Mouse (Mus musculus) ES-E14 (cell line): ENCODE data around the gene Hpdl.

Experiments
- CHD2 ChIP-seq: IDR thresholded peaks from 2 replicates; pipeline ENCODE4 v1.6.1; 2014; ENCODE audit warnings: mild to moderate bottlenecking, low read depth, low read length, inconsistent platforms
- HCFC1 ChIP-seq: IDR thresholded peaks from 2 replicates; pipeline ENCODE4 v1.6.1; 2012; ENCODE audit warnings: low read length, inconsistent platforms, borderline replicate concordance; ENCODE audit not compliant: insufficient read depth
- MAFK ChIP-seq: IDR thresholded peaks from 2 replicates; pipeline ENCODE4 v1.6.1; 2014; ENCODE audit warnings: mild to moderate bottlenecking, low read depth, low read length, inconsistent platforms; ENCODE audit not compliant: insufficient read depth
- ZC3H11A ChIP-seq: IDR thresholded peaks from 2 replicates; pipeline ENCODE4 v1.6.1; 2012; ENCODE audit warnings: low read depth, mild to moderate bottlenecking, inconsistent platforms, low read length, borderline replicate concordance
- ZNF384 ChIP-seq: IDR thresholded peaks from 2 replicates; pipeline ENCODE4 v1.6.1; 2012; ENCODE audit warnings: low read depth, low read length, inconsistent platforms

DNA sequence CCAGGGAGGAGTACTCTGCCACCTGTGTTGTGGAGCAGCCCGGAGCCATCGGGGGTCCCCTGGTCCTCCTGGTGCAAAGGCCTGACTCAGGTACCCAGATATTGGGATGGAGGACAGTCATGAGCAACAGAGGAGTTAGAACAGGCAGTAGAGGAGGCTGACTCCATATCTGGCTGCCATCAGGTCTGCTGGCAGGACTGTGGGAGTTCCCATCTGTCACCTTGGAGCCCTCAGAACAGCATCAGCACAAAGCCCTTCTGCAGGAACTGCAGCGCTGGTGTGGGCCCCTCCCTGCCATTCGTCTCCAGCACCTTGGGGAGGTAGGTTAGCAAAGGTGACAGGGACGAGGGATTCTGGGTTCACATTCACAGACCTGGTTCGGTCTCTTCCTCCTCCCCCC is 4.0 kb downstream of the Hpdl start:
- no peak for TF ChIP-seq ZC3H11A
- no peak for TF ChIP-seq HCFC1
- no peak for TF ChIP-seq ZNF384
- no peak for TF ChIP-seq MAFK
- no peak for TF ChIP-seq CHD2
